Mouse (Mus musculus) C2C12 (cell line): Measurements from ENCODE around the gene Hipk2.

ENCODE experiments used
- CEBPB ChIP-seq: IDR thresholded peaks from one replicate; pipeline ENCODE4 v1.6.1; 2011; ENCODE audit warnings: low read depth, mild to moderate bottlenecking, control low read depth, moderate library complexity
- CTCF ChIP-seq: IDR thresholded peaks from one replicate; pipeline ENCODE4 v1.5.1; 2011; ENCODE audit not compliant: control insufficient read depth, insufficient read depth, insufficient read length
- MYOD1 ChIP-seq: IDR thresholded peaks from one replicate; pipeline ENCODE4 v1.6.1; 2011; ENCODE audit warnings: low read depth; ENCODE audit not compliant: control insufficient read depth, insufficient read length
- MYOG ChIP-seq: IDR thresholded peaks from one replicate; pipeline ENCODE4 v1.6.1; 2011; ENCODE audit not compliant: control insufficient read depth, insufficient read length; ENCODE audit errors: extremely low read depth
- USF1 ChIP-seq: IDR thresholded peaks from one replicate; pipeline ENCODE4 v1.6.1; 2011; ENCODE audit warnings: low read depth, mild to moderate bottlenecking, control low read depth, moderate library complexity

DNA sequence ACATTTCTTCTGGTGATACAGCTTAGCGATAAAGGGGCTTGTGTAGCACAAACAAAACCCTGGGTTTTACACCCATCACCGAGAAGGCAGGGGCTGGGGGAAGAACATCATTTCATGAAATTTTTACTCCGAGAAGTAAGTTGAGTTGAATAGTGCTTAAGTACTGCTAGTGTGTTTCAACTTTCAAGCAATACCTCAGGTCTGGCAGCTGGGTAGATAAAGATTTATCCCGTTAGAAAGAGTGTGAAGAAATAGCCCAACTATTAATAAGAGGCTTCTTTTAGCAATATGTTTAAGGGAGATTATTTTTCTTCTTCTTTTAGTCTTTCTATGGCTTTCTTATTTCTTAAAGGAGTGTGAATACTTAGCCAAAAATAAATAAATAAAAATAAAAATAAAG, 47.5 kb upstream of the Hipk2 start:
- no peak for TF ChIP-seq CTCF
- TF ChIP-seq CEBPB, result no peak
- no peak for TF ChIP-seq MYOG
- no peak for TF ChIP-seq USF1
- no peak for TF ChIP-seq MYOD1
